Mouse (Mus musculus): ENCODE results near the gene Derl3.

Gene Derl3

DNA sequence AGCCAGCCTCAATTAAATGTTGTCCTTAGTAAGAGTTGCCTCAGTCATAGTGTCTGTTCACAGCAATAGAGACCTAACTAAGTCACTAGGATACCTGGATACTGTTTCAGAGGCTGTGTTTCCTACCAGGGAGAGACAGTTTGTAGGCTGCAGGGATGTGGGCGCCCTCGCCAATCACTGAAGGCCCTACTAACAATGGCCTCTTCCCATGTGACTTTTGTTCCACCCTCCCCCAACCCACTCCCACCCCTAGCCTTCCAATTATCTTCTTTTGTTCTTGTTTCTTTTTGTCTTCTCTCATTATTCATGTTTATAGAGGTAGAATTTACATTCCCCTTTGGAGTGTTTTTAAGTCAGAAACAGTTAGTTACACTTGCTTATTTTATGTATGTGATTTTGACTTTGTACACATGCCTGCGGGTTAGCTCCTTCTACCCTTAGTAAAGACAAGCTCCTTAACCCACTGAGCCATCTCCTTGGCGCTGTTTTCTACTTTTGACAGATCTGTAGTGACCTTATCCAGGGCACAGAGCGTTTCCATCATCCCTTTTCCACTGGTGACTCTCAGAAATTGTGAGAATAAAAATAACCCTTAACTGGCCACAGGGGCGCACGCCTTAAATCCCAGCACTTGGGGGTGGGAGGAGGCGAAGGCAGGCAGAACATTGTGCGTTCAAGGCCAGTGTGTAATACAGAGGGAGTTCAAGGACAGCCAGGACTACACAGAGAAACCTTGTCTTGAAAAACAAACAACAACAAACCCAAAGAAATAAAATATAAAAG is 48.0 kb downstream of the Derl3 start:
- in situ Hi-C loops (cut with MboI): no loop called here

DNA sequence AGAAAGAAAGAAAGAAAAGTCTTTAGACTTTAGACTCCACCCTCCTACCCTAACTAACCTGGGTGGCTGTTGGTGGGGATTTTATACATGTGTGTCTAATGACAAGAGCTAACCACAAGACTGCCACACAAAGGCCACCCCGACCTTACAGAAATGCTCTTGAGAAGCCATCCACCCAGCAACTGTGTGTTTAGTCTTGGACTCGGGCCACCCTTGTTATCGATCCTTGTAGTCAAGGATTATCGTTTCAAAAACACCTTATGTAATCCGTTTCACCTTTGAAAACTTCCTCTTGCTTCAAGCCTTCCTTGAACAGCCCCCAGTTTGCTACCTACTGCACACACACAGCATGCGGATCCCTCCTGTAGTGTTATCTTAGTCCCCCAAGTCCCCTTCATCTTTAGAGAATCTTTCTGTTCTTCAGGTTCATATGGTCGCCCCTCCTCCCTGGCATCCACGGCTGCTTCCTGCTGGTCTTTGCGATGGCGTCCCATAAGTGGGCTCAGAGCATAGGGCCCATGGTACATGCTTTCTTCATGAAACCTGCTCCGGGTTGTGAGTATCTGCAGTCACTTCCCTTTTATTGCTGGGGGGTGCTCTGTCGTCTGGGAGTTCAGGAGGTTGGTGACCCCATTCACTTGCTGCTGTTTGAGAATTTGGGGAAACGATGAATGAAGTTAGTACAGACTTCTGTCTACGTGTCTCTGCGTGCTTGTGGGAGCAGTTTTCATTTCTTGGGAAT is 49.7 kb downstream of the Derl3 start, which contains the start of gene Vpreb3:
TSS of gene Vpreb3 (plus strand) at position 322 of the 742 bp plus-strand sequence.
- in situ Hi-C loops (cut with MboI): no loop called here

DNA sequence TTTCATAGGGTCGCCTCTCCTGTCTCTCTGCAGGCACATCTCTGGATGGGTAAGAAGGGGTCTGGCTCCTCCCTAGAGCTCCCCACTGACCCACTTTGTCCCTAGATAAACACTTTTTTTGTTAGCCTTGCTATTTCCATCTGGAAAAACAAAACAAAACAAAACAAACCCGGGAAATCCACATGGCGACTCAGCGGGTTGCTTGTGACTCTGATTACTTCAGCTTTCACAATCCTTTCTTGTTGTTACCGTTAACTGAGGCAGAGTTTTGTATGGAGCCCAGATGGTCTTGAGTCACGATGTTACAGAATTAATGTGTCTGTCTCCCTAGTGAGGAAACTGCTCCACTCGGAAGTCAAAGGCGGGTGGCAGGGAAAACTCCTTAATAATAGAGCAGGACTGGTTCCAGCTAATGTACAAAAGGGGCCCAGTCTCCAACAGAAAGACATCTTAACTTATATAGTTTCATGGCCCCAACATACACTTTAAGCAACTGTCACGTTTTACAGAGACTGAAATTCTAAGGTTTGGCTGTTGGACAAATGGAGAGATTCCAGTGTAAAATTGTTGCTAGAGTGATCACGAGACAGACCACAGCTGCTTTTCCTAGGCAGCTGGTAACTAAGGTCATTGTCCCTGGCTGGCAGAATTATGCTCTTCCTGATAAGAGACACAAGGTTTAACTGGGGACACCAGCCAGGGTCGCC is 51.0 kb downstream of the Derl3 start:
- in situ Hi-C loops (cut with MboI): no loop called here

DNA sequence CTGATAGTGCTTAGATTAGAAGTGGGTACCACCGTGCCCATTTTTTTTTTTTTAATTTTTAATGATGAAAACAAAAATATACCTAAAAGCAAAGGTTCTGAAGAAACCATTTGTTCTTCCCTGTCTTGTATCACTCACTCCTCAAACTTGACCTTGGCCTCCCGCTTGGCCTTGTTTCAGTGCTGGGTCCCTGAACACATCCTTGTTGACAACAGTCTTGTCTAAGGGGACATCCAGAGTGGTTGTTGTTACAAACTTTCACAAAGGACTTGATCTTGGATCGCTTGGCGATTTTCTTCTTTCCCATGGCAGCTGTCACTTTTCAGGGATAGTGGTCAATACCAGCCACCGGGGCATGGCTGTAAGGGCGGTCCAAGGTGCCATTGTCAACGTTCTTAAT is 52.0 kb downstream of the Derl3 start:
- in situ Hi-C loops (cut with MboI): loop anchor here (5.0 kb wide), 1 partner anchor 48 kb away; no protein-coding TSS in a partner anchor

Data from mature B cell (primary cell).